Mouse (Mus musculus) liver, embryonic 14.5 days (tissue): ENCODE data around the gene Nsd2.

Experiments
- CTCF ChIP-seq: IDR thresholded peaks from 2 replicates; pipeline ENCODE4 v1.5.1; 2016; ENCODE audit warnings: antibody characterized with exemption, low read depth, control low read depth
- EP300 ChIP-seq: IDR thresholded peaks from 2 replicates; pipeline ENCODE4 v1.6.1; 2016; ENCODE audit warnings: antibody characterized with exemption, low read depth

GRCm38 (mm10) chr5:33926170-33926569, 105.6 kb downstream of the Nsd2 start:
- no peak for TF ChIP-seq CTCF
- TF ChIP-seq EP300, result no peak
